Mouse (Mus musculus) stomach, postnatal 0 days (tissue): ENCODE data around the gene Ccdc121.

Experiments
- CTCF ChIP-seq: IDR thresholded peaks from 2 replicates; pipeline ENCODE4 v1.5.1; 2016; ENCODE audit warnings: antibody characterized with exemption, low read depth, mild to moderate bottlenecking, moderate library complexity
- EP300 ChIP-seq: optimal IDR thresholded peaks from 2 replicates; pipeline ENCODE3; 2016; ENCODE audit warnings: antibody characterized with exemption

GRCm38 (mm10) chr1:181521401-181522091, 10.3 kb upstream of the Ccdc121 start:
- TF ChIP-seq CTCF, result no peak
- no peak for TF ChIP-seq EP300
